Mouse (Mus musculus) liver (tissue): ENCODE data around the gene Yipf1.
"Not testable (repeated sequence)": the region's sequence is repeated elsewhere in the genome, so short reads cannot be mapped to it uniquely, and the experiment has no call there.

ENCODE experiments used
- DNase-seq: peaks from one replicate; pipeline ENCODE4 v3.0.0-alpha.2; 2020; ENCODE audit warnings: mixed read lengths

Yipf1 gene

DNA sequence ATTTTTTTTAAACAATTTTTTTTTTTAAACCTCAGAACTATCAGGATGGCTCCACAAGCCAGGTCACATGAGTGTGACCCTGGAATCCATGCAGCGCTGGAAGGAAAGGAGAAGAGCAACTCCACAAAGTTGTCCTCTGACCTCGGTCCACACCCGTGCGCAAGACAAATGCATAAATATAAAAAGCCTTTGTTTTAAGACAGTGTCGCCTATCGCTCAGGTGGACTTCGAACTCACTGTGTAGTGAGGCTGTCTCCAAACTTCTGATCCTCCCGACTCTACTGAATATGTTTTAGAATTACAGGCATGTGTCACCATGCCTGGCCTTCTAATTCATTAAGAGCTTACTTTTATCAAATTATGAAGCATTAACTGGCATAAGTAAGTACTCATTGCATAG, 14.4 kb downstream of the Yipf1 start:
- DNase-seq, result no peak

DNA sequence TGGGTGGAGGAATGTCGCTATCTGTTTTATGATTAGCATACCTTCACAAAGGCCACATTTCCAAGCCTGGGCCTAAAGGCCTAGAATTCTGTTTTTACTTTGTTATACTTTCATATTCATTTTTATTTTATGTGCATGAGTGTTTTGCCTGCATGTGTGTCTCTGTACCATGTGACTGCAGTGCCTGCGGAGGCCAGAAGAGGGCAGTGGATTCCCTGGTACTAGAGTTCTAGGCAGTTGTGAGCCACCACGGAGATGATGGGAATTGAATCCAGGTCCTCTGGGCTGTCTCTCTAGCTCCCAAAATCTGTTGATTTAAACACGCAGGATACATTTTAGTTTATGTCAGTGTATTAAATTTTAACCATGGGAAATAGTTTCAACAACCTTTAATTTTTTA, 19.4 kb downstream of the Yipf1 start:
- DNase-seq, result peak; percentile 26

DNA sequence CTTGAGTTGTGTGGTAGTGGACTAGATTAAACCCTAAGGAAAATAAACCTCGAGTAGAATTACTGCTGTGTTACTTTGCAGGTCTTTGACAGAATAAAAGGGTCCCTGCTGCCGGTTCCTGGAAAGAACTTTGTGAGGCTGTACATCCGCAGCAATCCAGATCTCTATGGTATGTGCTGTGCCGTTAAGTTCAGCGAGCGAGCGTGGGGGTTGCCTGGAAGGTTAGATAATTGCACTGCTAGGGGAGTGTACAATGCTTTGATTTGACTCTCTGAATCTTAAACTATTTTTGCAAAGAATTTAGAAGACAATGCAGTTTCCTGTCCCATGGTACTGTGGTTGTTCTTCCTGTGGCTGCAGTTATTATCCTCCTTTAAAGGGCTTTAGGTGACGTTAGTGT, 22.2 kb downstream of the Yipf1 start:
- DNase-seq, result no peak

DNA sequence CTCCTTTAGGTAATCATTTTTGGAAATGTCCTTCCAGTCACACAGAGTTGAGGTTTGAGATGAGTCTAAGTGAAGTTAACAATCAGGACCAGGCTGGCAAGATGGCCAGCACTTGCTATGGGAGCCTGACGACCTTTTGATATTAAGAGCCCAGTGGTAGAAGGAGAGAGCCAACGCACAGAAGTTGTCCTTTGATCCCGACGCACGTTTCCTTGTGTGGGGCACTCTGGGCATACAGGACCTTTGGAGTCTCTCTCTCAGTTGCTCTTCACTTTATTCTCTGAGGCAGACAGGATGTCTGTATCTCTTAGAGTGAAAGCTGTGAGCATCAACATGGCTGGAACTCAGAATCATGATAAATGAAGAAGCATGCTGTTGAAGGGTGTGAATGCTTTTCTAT, 23.3 kb downstream of the Yipf1 start:
- DNase-seq, result no peak

DNA sequence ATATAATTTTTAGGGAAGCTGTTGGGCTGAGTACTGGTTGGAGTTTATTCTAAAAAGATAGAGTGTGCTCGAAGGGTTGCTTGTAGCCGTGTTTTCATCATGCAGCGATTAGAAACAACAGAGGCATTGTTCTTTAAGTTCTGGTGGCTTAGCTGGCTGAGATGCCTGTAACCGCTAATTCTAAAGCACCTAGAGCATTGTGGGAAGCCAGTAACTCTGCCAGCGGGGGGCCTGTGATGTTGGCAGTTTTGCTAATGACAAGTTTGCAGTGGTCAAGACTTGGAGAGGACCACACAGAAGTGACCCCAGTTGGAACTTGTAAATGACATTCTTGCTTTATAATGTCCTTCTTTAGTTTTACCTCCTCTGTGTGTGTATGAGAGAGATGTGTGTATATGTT, 27.2 kb downstream of the Yipf1 start:
- no peak for DNase-seq

DNA sequence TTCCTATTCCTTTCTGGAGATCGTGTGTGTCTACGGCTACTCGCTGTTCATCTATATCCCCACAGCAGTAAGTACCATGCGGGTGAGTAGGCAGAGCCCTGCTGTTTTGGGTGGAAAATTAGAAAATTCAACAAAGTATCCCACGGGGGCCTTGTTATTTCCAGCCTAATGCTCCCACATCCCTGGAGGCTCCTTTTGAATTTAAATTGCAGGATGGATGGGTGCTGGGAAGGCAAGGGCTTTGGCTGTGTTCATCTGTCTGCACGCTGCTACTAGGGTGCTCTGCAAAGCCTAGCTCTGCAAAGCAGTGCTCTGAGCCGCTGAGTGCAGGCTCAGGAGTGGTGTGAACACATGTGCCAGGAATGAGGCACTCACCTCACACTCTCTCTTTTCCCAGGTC, 30.4 kb downstream of the Yipf1 start:
- DNase-seq, result no peak

DNA sequence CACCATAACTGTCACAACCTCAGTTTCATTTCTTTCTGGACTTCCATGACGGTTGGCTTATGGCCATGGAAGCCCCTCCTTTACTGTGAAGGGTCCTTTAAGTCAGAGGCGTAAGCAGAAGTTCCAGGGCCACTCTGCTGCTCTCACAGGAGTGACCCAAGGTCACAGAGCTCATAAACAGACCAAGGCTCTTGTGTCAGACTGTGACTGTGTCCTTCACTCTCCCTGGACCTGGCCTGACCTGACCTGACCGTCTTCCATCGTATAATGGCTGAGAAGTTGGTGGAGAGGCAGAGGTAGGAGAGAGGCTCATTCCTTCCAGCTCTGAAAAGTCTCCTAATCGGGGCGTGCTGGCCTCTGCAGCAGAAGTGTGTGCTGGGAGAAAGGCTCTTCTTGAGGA, 33.1 kb downstream of the Yipf1 start:
- no peak for DNase-seq

DNA sequence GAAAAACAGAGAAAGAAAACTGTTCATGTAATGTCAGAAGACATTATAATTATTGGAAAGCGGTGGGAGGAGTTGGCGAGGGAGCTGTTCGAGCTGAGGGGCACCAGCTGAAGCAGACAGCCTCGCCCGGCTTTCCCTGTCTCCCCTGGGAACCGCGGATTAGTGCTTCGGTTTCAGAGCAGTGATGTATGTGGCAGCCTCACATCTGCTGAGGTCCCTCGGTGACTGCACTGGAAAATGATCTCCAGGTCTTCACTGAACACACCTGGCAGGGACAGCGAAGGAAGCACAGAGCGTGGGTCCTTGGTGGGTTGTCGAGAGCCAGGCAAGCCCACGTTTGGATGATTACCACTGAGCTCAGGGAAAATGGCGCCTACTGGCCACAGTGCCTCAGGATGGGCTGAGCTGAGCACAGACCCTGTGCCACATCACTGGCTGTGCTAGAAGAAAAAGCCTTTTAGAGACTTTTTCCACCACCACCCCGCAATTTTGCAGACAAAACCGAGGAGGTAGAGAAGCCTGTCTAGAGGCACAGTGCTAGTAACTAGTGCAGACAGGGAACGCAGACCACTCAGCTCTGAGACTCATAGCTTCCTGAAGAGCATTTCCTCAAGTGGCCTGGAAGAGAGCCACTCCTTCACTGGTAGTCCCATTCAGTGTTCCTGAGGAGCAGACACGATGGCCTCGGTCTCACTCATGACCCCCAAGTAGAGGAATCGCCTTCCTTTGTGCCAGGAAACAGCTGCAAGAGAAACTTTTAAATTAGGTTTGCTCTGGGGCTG, 34.6 kb downstream of the Yipf1 start:
- DNase-seq, result no peak

DNA sequence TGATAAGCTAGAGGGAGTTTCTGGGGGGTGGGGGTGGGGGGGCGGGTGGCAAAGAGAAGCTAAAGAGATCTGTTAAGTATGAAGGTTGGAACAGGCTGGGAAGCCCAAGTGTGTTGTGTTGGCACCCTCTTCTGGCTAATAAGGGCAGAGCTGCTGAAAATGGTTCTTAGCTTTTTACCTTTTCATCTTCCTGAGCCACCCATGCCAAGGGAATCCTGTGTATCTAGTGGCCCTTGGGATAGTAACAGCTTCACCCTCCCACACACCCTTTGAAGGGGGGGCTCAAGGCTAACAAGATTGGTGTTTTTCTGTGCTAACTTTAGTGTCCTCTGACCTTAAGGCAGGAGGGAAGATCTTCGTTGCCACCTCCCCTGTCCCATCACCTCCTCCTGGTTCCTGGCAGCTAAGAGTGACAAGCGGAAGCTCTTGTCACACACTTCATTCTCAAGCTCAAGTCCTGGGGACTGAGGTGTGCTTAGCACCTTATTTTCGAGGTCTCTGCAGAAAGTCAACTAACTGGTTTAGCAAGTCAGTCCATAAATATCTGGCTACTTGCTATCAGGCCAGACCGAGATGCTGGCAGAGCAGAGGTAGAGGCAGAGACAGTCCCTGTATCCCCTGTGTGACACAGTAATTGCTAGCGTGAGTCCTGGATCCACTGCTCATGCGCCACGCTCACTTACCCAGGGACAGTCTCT, 35.3 kb downstream of the Yipf1 start:
- peak; percentile 20 for DNase-seq

DNA sequence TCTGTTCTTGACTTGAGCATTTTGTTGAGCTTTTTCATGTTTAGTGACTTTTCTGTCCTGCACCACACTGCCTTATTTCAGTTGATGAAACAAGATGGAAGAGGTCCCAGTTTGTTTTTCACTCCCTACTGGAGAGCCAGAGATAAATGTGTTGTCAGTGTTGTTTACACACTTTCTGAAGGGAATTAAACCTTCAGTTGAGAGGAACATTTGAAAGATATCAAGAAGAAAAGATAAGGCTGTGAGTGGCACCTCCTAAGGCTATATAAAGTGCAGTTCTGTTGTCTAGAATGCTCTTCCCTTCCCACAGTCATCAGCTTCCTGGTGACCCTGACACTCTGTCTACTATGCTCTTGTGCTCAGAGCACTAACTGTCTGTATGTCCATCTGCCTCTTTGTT, 37.2 kb downstream of the Yipf1 start:
- no peak for DNase-seq

DNA sequence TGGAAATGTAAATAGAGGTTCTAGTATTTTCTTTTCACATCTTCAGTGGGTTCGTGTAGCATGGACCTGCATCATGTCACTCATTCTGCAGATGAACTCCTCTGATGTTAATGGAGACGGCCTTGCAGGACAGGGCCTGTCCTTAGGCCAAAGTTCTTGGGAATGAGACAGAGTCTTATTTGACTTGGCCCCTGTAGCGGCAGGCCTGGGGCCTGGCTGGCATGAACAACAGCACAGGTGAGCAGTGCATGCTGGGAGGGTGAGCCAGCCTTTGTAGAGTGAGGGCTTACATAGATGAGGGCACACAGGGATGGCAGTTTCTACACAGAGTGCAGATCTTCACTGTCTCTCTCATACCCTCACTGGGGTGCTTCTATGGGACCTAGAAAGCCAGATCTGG, 39.4 kb downstream of the Yipf1 start:
- no peak for DNase-seq

DNA sequence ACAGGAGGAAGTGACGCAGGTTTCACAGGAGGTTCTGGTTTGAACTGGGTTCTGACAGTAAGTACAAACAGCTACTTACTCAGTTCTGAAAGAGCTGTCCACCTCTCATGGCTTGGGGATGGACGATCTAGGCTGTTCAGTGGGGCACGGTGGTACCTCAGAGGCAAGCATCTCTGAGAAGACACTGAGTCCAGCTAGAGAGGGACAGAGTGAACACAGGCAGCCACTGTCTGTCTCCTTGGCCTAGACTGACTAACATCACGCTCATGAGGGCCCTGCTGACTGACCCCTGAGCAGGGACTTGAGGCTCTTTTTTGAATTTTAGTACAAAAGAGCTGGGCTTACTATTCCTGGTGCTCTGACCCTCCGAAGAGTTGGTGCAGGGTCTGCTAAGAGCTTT, 40.0 kb downstream of the Yipf1 start:
- DNase-seq, result no peak

DNA sequence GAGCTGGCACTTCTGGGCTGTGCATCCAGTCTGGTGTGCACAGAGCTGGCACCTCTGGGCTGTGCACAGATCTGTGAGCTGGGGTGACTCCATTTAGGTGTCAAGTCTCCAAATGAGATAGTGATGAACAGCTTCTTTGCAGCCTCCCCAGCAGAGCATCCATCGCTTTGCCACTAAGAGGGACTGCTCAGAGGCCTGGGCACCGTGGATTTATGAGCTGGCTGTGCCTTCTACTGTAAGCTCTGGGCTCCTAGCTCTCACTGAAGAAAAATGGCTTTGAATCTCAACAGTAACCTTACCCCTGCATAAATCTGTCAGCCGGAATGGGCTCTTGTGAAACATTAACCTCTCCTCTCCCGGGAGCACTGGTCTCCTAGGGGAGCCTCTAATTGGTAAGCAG, 40.4 kb downstream of the Yipf1 start:
- no peak for DNase-seq

DNA sequence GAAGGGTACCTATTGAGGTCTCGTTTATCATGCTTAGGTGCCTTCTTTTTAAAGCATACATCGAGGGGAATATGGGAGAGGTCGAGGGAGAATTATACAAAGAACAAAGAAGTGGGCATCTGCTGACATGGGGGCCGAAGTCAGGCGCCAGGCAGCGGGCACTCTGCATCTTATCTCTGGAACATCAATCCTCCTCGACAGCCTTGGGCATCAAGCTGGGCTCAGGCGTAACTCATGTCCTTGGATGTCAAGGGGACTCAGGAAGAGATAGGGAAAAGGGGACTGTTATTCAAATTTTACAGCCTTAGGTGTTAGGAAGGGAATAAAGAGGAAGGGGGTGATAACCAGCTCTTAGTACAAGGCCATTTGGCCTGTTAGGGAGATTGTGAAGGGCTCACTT, 43.0 kb downstream of the Yipf1 start:
- not testable (repeated sequence) for DNase-seq

DNA sequence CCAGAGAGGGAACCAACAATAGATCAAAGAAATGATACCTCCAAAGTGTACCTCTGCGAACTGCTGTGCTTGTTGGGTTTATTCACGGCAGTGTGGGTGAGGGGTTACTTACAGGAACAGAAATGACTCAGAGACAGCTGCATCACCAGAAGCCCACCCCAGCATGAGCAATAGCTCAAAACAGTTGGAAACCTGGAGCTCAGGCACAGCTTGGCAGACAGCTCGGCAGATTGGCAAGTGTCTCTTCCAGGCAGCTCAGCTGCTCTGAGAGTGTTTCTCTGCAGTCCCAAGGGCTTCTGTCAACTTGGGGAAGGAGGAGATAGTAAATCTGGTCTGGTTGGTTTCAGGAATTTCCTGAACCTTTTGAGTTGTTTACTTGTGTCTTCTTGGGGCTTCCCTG, 44.3 kb downstream of the Yipf1 start:
- no peak for DNase-seq

DNA sequence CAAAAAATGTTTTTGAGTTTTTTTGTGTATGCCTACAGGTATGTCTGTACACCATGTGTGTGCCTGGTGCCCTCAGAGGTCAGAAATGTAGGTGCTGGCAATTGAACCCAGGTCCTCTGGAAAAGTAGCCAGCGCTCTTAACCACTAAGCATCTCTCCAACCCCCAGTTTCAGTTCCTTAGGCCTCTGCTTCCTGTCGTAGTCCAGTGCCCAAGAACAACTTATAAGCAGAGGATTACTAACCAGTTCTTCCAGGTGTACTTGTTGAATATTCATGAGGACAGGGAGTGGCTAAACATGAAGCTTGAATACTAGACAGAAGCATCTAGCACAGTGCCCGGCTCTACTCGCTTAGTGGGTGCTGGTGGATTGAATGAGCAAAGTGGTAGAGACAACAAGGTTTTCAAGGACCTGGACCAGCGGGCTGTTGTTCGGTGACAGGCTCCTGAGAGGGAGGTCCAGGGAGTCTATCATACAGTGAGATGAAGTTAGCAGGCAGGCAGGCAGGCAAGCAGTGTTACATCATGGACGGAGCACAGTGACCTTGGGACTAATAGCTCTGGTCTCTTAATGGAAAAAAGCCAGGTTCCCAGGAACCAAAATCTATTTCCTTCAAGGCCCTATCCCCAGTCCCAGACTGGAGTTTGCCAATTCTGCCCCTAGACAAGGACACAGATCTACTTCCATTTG, 46.4 kb downstream of the Yipf1 start:
- DNase-seq, result no peak

DNA sequence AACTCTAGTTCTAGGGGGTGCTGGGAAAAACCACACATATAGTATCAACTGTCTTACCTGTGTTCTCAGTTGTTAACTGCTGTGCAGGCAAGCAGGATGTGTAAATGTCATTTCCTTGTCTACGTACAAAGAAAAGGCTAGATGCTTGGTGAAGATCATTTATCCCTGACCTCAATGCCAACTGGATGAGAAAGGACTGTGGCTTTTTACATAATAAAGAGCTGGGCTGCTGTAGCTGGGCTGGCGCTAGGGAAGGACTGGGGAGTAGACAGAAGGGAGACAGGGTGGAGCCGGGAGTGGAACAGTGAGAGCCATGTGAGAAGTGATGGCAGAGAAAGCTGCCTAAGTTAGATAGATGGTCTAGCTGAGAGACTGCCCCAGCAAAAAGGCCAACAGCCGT, 48.6 kb downstream of the Yipf1 start:
- DNase-seq, result no peak

DNA sequence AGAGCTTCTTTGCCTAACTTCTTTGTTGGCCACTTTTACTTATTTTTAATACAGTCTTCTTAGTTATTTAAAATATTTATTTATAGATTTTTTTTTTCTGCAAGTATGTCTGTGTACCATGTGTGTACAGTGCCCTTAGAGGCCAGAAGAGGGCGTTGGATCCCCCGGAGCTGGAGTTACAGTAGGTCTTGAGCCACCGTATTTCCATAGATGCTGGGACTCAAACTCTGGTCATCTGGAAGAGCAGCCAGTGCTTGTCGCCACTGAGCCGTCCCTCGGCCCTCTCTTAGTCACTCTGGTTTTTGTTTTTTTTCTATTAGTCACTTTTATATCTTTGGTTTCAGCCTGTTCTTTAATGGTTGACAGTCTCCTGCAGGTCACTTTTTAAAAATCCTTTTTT, 49.4 kb downstream of the Yipf1 start:
- no peak for DNase-seq

DNA sequence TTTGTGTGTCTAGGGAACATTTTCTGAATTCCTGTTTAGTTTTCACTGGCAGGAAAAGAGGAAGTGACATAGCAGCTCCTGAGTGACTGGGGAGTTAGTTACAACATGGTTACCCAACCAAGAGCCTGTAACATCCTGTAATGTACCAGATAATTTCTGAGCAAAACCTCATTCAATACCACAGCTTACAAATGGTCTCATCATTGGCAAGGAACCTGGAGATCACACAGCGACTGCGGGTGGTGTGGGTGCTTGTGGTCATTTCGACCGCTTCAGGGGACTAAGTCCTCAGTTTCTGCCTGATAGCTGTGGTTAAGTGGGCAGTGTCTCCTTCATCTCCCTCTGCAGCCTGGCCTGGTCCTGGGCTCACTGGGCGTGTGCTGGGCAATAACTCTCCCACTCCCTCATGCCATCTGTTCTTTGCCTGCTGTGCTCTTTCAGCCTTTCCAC, 50.1 kb downstream of the Yipf1 start:
- DNase-seq, result no peak

DNA sequence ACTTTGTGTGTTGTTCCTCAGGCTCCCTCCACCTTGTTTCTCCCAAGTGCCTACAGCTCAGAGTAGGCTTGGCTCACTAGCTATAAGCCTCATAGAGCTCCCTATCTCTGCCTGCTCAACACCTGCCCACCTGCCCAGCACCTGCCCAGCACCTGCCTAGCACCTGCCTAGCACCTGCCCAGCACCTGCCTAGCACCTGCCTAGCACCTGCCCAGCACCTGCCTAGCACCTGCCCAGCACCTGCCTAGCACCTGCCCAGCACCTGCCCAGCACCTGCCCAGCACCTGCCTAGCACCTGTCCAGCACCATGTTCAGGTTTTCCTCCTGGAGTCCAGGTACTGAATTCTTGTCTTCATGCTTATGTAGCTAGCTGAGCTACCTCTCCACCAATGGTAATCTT, 52.2 kb downstream of the Yipf1 start:
- DNase-seq, result not testable (repeated sequence)

DNA sequence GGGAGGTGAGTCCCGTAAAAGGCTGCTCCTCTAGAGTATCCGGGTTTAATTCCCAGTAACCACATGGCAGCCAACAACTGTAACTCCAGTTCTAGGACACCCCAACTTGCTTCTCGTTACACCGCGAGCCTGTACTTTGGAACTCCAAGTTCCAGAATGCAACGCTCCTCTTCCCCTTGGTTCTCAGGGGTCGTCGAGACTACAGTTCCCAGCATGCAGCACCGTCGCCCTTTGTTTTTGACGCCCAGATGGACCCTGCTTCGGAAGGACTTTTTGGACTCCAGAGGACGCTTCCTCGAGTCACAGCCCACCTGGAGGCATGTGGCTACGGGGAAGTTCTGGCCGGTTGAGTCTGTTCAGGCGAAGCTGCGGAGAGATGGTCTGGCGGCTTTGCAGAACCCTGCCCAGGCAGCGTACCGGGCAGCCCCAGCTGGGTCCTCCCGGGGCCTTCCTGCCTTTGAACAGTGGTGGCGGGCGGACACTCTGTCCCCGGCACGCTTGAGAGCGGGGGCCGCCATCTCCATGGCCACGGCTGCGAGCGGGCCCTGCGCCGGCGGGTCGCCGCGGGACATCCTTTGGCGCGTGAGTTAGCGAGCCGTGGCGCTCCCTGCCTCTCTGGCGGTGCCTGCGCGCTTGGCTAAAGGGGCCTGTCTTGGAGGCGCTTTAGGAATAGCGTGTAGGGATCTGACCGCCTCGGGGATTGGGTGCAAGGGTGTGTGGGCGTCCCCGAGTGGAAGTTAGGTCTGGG, 53.6 kb downstream of the Yipf1 start, which contains the start of gene Ndc1:
TSS of gene Ndc1 (plus strand) at position 218 of the 748 bp plus-strand sequence.
- peak; percentile 85 for DNase-seq

DNA sequence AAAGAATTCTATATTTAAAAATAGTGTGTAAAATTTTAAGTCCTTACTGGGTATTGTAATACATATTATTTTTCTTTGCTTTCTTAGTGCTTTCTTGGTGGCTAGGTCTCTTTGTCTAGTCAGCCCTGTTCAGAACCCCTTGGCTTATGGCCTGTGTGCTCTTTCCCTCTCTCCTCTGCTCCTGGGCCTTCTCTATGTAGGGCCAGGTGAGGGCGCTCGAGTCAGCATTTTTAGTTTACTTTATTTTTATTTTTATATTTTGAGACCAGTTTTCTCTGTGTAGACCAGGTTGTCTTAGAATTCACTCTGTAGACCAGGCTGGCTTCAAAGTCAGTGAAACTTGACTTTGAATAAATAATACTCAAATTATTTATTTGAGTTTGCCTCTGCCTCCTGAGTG, 58.1 kb downstream of the Yipf1 start:
- no peak for DNase-seq

DNA sequence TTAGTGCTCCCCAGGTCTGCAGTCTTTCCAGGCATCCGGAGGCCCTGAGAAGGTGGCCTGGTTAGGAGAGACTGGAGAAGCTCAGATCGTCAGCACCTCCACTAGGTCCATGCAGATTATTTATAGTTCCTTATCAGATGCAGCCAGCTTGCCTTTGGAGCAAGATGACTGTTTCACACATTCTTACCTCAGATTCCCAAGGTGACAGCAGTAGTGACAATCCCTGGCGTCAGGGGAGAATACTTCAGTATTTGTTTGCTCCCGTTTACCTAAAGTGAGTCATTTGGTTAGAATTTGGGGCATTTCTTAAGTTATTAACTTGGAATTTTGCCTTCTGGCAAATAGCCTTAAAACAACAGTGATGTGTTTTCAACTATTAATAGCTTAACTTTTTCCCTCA, 60.5 kb downstream of the Yipf1 start:
- DNase-seq, result no peak
